Mouse (Mus musculus) MEL (cell line): ENCODE data around the gene Tssk4. TPM values are rescaled to one million over a fixed set of nuclear protein-coding genes. Genes with fewer than 3 reads are reported as not detected.

Experiments used
- DNase-seq: peaks from one replicate; pipeline ENCODE4 v3.0.0; 2011; ENCODE audit warnings: low read depth, low spot score
- H3K27ac ChIP-seq: 2 replicates; pipeline ENCODE4 v1.5.1; 2012; ENCODE audit warnings: low read depth, mild to moderate bottlenecking, control low read depth, low read length, moderate library complexity; ENCODE audit not compliant: control insufficient read depth
- H3K27me3 ChIP-seq, 2 experiments: fragments of 150-350 bp in 1 of 2; sonication (generic) in 1 of 2; 2 replicates each; pipeline ENCODE4 v1.6.1; 2012; ENCODE audit warnings: low read length in 2 of 2, mild to moderate bottlenecking in 2 of 2, improper control_type of control experiment in 1 of 2, moderate library complexity in 1 of 2; ENCODE audit not compliant: insufficient read depth in 2 of 2, control insufficient read depth in 1 of 2
- H3K36me3 ChIP-seq, 2 experiments: 2 replicates each; pipeline ENCODE4 v1.6.1; 2012 to 2014; ENCODE audit warnings: low read length in 2 of 2, improper control_type of control experiment in 1 of 2, inconsistent platforms in 1 of 2, mild to moderate bottlenecking in 1 of 2; ENCODE audit not compliant: insufficient read depth in 2 of 2, control insufficient read depth in 1 of 2
- H3K4me1 ChIP-seq, 2 experiments: fragments of 150-350 bp in 1 of 2; sonication (generic) in 1 of 2; 2 replicates each; pipeline ENCODE4 v1.6.1; 2012; ENCODE audit warnings: low read length in 2 of 2, improper control_type of control experiment in 1 of 2, mild to moderate bottlenecking in 1 of 2; ENCODE audit not compliant: insufficient read depth in 2 of 2, control insufficient read depth in 1 of 2
- H3K4me3 ChIP-seq, 2 experiments: fragments of 150-350 bp in 1 of 2; sonication (generic) in 1 of 2; 2 replicates each; pipeline ENCODE4 v1.5.1; 2012; ENCODE audit warnings: low read depth in 2 of 2, low read length in 2 of 2, mild to moderate bottlenecking in 2 of 2, moderate library complexity in 2 of 2, control low read depth in 1 of 2, improper control_type of control experiment in 1 of 2; ENCODE audit not compliant: control insufficient read depth in 1 of 2, insufficient read depth in 1 of 2
- H3K79me2 ChIP-seq: 2 replicates; pipeline ENCODE4 v1.6.1; 2012; ENCODE audit warnings: mild to moderate bottlenecking, low read length, moderate library complexity; ENCODE audit not compliant: control insufficient read depth, poor library complexity, insufficient read depth
- H3K9ac ChIP-seq: 2 replicates; pipeline ENCODE4 v1.6.1; 2012; ENCODE audit warnings: low read depth, mild to moderate bottlenecking, control low read depth, low read length, moderate library complexity; ENCODE audit not compliant: control insufficient read depth, poor library complexity, severe bottlenecking
- H3K9me3 ChIP-seq: fragments of 150-350 bp; sonication (generic); replicated peaks from 2 replicates; pipeline ENCODE4 v1.6.1; 2012; ENCODE audit warnings: mild to moderate bottlenecking, low read length, improper control_type of control experiment, moderate library complexity; ENCODE audit not compliant: insufficient read depth
- CHD1 ChIP-seq: IDR thresholded peaks from 2 replicates; pipeline ENCODE4 v1.6.1; 2012; ENCODE audit warnings: low read depth, mild to moderate bottlenecking, inconsistent platforms, low read length, improper control_type of control experiment
- CTCF ChIP-seq, 3 experiments: IDR thresholded peaks in 2 of 3; conservative IDR thresholded peaks in 1 of 3; 2 replicates each; pipeline ENCODE4 v1.5.1; 2011 to 2012; ENCODE audit warnings: low read length in 3 of 3, low read depth in 2 of 3, mild to moderate bottlenecking in 2 of 3, improper control_type of control experiment in 1 of 3, inconsistent platforms in 1 of 3, mixed read lengths in 1 of 3, moderate library complexity in 1 of 3; ENCODE audit not compliant: control insufficient read depth in 1 of 3, insufficient read depth in 1 of 3, poor library complexity in 1 of 3, severe bottlenecking in 1 of 3
- ELF1 ChIP-seq: IDR thresholded peaks from 2 replicates; pipeline ENCODE4 v1.6.1; 2014; ENCODE audit warnings: low read depth, mild to moderate bottlenecking, inconsistent platforms, low read length, improper control_type of control experiment, moderate library complexity
- EP300 ChIP-seq, 2 experiments: IDR thresholded peaks; 2 replicates each; pipeline ENCODE4 v1.6.1; 2011; ENCODE audit warnings: improper control_type of control experiment in 2 of 2, low read length in 2 of 2, low read depth in 1 of 2, mild to moderate bottlenecking in 1 of 2
- JUND ChIP-seq: IDR thresholded peaks from 2 replicates; pipeline ENCODE4 v1.6.1; 2011; ENCODE audit warnings: low read depth, mild to moderate bottlenecking, improper control_type of control experiment, low read length
- MAZ ChIP-seq: IDR thresholded peaks from 2 replicates; pipeline ENCODE4 v1.6.1; 2012; ENCODE audit warnings: low read depth, mild to moderate bottlenecking, inconsistent platforms, low read length, improper control_type of control experiment
- MXI1 ChIP-seq: IDR thresholded peaks from 2 replicates; pipeline ENCODE4 v1.6.1; 2011; ENCODE audit warnings: mild to moderate bottlenecking, low read depth, low read length, improper control_type of control experiment
- MYC ChIP-seq: IDR thresholded peaks from 2 replicates; pipeline ENCODE4 v1.6.1; 2011; ENCODE audit warnings: low read depth, mild to moderate bottlenecking, low read length, improper control_type of control experiment, moderate library complexity
- NRF1 ChIP-seq: IDR thresholded peaks from 2 replicates; pipeline ENCODE4 v1.6.1; 2014; ENCODE audit warnings: low read depth, mild to moderate bottlenecking, inconsistent platforms, low read length, improper control_type of control experiment, moderate library complexity; ENCODE audit not compliant: poor library complexity, insufficient read depth, severe bottlenecking
- POLR2AphosphoS2 ChIP-seq: IDR thresholded peaks from 2 replicates; pipeline ENCODE4 v1.6.1; 2011; ENCODE audit warnings: low read length, improper control_type of control experiment
- RAD21 ChIP-seq: IDR thresholded peaks from 2 replicates; pipeline ENCODE4 v1.6.1; 2011; ENCODE audit warnings: mild to moderate bottlenecking, low read depth, low read length, improper control_type of control experiment
- SIN3A ChIP-seq: IDR thresholded peaks from 2 replicates; pipeline ENCODE4 v1.6.1; 2012; ENCODE audit warnings: low read length, improper control_type of control experiment, inconsistent platforms
- SMC3 ChIP-seq: IDR thresholded peaks from 2 replicates; pipeline ENCODE4 v1.6.1; 2011; ENCODE audit warnings: low read depth, low read length, improper control_type of control experiment
- TBP ChIP-seq: IDR thresholded peaks from 2 replicates; pipeline ENCODE4 v1.8.0; 2011; ENCODE audit warnings: low read depth, low read length, improper control_type of control experiment
- TCF12 ChIP-seq: IDR thresholded peaks from 2 replicates; pipeline ENCODE4 v1.6.1; 2014; ENCODE audit warnings: low read depth, mild to moderate bottlenecking, inconsistent platforms, low read length, improper control_type of control experiment, moderate library complexity
- UBTF ChIP-seq: IDR thresholded peaks from 2 replicates; pipeline ENCODE4 v1.6.1; 2012; ENCODE audit warnings: low read depth, mild to moderate bottlenecking, inconsistent platforms, low read length, improper control_type of control experiment, moderate library complexity, borderline replicate concordance; ENCODE audit not compliant: insufficient read depth
- USF1 ChIP-seq: IDR thresholded peaks from 2 replicates; pipeline ENCODE4 v1.6.1; 2014; ENCODE audit warnings: low read depth, mild to moderate bottlenecking, inconsistent platforms, low read length, improper control_type of control experiment, moderate library complexity
- polyA plus RNA-seq, 2 experiments: library from polyadenylated mRNA; stranded (reverse) in 1 of 2; unstranded in 1 of 2; fragments of >175 nt in 1 of 2; fragments of >200 nt in 1 of 2; gene quantifications; 2 replicates each; pipeline versions ENCODE4 v1.2.1 to v1.2.4; 2012; ENCODE audit warnings: low replicate concordance in 2 of 2, low read depth in 1 of 2; ENCODE audit not compliant: insufficient read length in 2 of 2, insufficient read depth in 1 of 2, missing spikeins in 1 of 2
- total RNA-seq: library from RNA; depleted of rRNA; stranded (reverse); fragments of 300-350 nt; gene quantifications from 2 replicates; pipeline ENCODE4 v1.2.3, GENCODE M21; 2012; rRNA removed

Gene Tssk4
- total RNA-seq = 0.08 and 0.10 TPM in 2 replicates
- polyA plus RNA-seq = under 1 TPM in 1 of 2 experiments, not detected in 1; 0.40 TPM

- Histone ChIP-seq H3K4me1 (peaks cover 0 to under 1% of the 10 kb centered on the region in 2 experiments; a peak in 1 of 4 replicates), H3K36me3 (peaks cover 0 to under 1% of the 10 kb centered on the region in 2 experiments; a peak in 1 of 4 replicates), H3K27ac (no peak within 1 kb of the TSS), H3K4me3 (no peak within 1 kb of the TSS), H3K79me2 (peaks cover 2% of the 10 kb centered on the region; the same call in 1 of the 2 replicates)
- no peak for DNase-seq
- TF ChIP-seq CTCF (IDR thresholded peaks at IDR 0.05 in 2 of 3, conservative IDR thresholded peaks at IDR 0.05 in 1 of 3; ENCODE audit: control insufficient read depth in 1 of 3, insufficient read depth in 1 of 3, low read depth in 2 of 3, low read length in 3 of 3, poor library complexity in 1 of 3, severe bottlenecking in 1 of 3) (no peak), JUND (no peak), NRF1 (no peak), CHD1 (no peak), ELF1 (no peak)
- TF ChIP-seq, all 39 proteins: peak for 0
- H3K27me3 ChIP-seq = no peaks in the 10 kb centered on the region
- H3K9ac ChIP-seq = no peak within 1 kb of the TSS
- H3K9me3 ChIP-seq = no peaks in the 10 kb centered on the region
These were observed at the start of gene Tssk4 for GRCm38 (mm10) chr14:55649884-55650283. Gene Tssk4, plus strand, starts transcription at chr14:55650184.

- Histone ChIP-seq H3K27me3 (no peaks in the 10 kb centered on the region), H3K36me3 (peaks cover 0 to 12% of the 10 kb centered on the region in 2 experiments; a peak in 3 of 4 replicates), H3K79me2 (no peaks in the 10 kb centered on the region), H3K4me3 (peak within 1 kb of the TSS; percentile 54 to 84)
- no peak for TF ChIP-seq POLR2AphosphoS2
- no peak for TF ChIP-seq RAD21
- no peak for TF ChIP-seq CHD1
- TF ChIP-seq JUND = no peak
- no peak for TF ChIP-seq MXI1
- no peak for TF ChIP-seq TCF12
- TF ChIP-seq SMC3 = no peak
- no peak for TF ChIP-seq EP300 (IDR thresholded peaks at IDR 0.05; ENCODE audit: low read depth in 1 of 2, low read length in 2 of 2)
- TF ChIP-seq MAZ = no peak
- no peak for TF ChIP-seq TBP
- TF ChIP-seq CTCF (IDR thresholded peaks at IDR 0.05 in 2 of 3, conservative IDR thresholded peaks at IDR 0.05 in 1 of 3; ENCODE audit: control insufficient read depth in 1 of 3, insufficient read depth in 1 of 3, low read depth in 2 of 3, low read length in 3 of 3, poor library complexity in 1 of 3, severe bottlenecking in 1 of 3) = no peak
- TF ChIP-seq ELF1 = no peak
- no peak for TF ChIP-seq UBTF
- TF ChIP-seq USF1 = no peak
- no peak for TF ChIP-seq SIN3A
- TF ChIP-seq MYC = no peak
- TF ChIP-seq, all 39 proteins: peak for 0
- Histone ChIP-seq H3K9me3 (no peaks in the 10 kb centered on the region), H3K27ac (peak within 1 kb of the TSS; percentile 73), H3K9ac (peak within 1 kb of the TSS; percentile 65), H3K4me1 (peaks cover 3 to 7% of the 10 kb centered on the region in 2 experiments; a peak in 2 of 4 replicates)
- no peak for DNase-seq
These were observed 46.7 kb upstream of the Tssk4 start, which contains the start of gene Irf9 for GRCm38 (mm10) chr14:55603271-55603632. Gene Irf9, plus strand, starts transcription at chr14:55603571.
